Mouse (Mus musculus) MEL (cell line): Measurements from ENCODE around the gene Atp13a1. TPM values are rescaled to one million over a fixed set of nuclear protein-coding genes. Genes with fewer than 3 reads are reported as not detected.
A peak's percentile ranks its signal among the peaks of the same experiment; 100 is the strongest.

Experiments
- DNase-seq: peaks from one replicate; pipeline ENCODE4 v3.0.0; 2011; ENCODE audit warnings: low read depth, low spot score
- H3K27ac ChIP-seq: 2 replicates; pipeline ENCODE4 v1.5.1; 2012; ENCODE audit warnings: low read depth, mild to moderate bottlenecking, control low read depth, low read length, moderate library complexity; ENCODE audit not compliant: control insufficient read depth
- H3K27me3 ChIP-seq, 2 experiments: fragments of 150-350 bp in 1 of 2; sonication (generic) in 1 of 2; 2 replicates each; pipeline ENCODE4 v1.6.1; 2012; ENCODE audit warnings: low read length in 2 of 2, mild to moderate bottlenecking in 2 of 2, improper control_type of control experiment in 1 of 2, moderate library complexity in 1 of 2; ENCODE audit not compliant: insufficient read depth in 2 of 2, control insufficient read depth in 1 of 2
- H3K36me3 ChIP-seq, 2 experiments: 2 replicates each; pipeline ENCODE4 v1.6.1; 2012 to 2014; ENCODE audit warnings: low read length in 2 of 2, improper control_type of control experiment in 1 of 2, inconsistent platforms in 1 of 2, mild to moderate bottlenecking in 1 of 2; ENCODE audit not compliant: insufficient read depth in 2 of 2, control insufficient read depth in 1 of 2
- H3K4me1 ChIP-seq, 2 experiments: fragments of 150-350 bp in 1 of 2; sonication (generic) in 1 of 2; 2 replicates each; pipeline ENCODE4 v1.6.1; 2012; ENCODE audit warnings: low read length in 2 of 2, improper control_type of control experiment in 1 of 2, mild to moderate bottlenecking in 1 of 2; ENCODE audit not compliant: insufficient read depth in 2 of 2, control insufficient read depth in 1 of 2
- H3K4me3 ChIP-seq, 2 experiments: fragments of 150-350 bp in 1 of 2; sonication (generic) in 1 of 2; 2 replicates each; pipeline ENCODE4 v1.5.1; 2012; ENCODE audit warnings: low read depth in 2 of 2, low read length in 2 of 2, mild to moderate bottlenecking in 2 of 2, moderate library complexity in 2 of 2, control low read depth in 1 of 2, improper control_type of control experiment in 1 of 2; ENCODE audit not compliant: control insufficient read depth in 1 of 2, insufficient read depth in 1 of 2
- H3K79me2 ChIP-seq: 2 replicates; pipeline ENCODE4 v1.6.1; 2012; ENCODE audit warnings: mild to moderate bottlenecking, low read length, moderate library complexity; ENCODE audit not compliant: control insufficient read depth, poor library complexity, insufficient read depth
- H3K9ac ChIP-seq: 2 replicates; pipeline ENCODE4 v1.6.1; 2012; ENCODE audit warnings: low read depth, mild to moderate bottlenecking, control low read depth, low read length, moderate library complexity; ENCODE audit not compliant: control insufficient read depth, poor library complexity, severe bottlenecking
- H3K9me3 ChIP-seq: fragments of 150-350 bp; sonication (generic); replicated peaks from 2 replicates; pipeline ENCODE4 v1.6.1; 2012; ENCODE audit warnings: mild to moderate bottlenecking, low read length, improper control_type of control experiment, moderate library complexity; ENCODE audit not compliant: insufficient read depth
- CHD2 ChIP-seq: IDR thresholded peaks from 2 replicates; pipeline ENCODE4 v1.6.1; 2011; ENCODE audit warnings: low read length, improper control_type of control experiment
- EP300 ChIP-seq, 2 experiments: IDR thresholded peaks; 2 replicates each; pipeline ENCODE4 v1.6.1; 2011; ENCODE audit warnings: improper control_type of control experiment in 2 of 2, low read length in 2 of 2, low read depth in 1 of 2, mild to moderate bottlenecking in 1 of 2
- GABPA ChIP-seq: IDR thresholded peaks from 2 replicates; pipeline ENCODE4 v1.6.1; 2012; ENCODE audit warnings: low read depth, mild to moderate bottlenecking, inconsistent platforms, low read length, improper control_type of control experiment, moderate library complexity
- GATA1 ChIP-seq: IDR thresholded peaks from 2 replicates; pipeline ENCODE4 v1.6.1; 2011; ENCODE audit warnings: low read depth, low read length, improper control_type of control experiment
- HCFC1 ChIP-seq: IDR thresholded peaks from 2 replicates; pipeline ENCODE4 v1.6.1; 2012; ENCODE audit warnings: low read depth, mild to moderate bottlenecking, inconsistent platforms, low read length, improper control_type of control experiment, moderate library complexity
- MAFK ChIP-seq: IDR thresholded peaks from 2 replicates; pipeline ENCODE4 v1.6.1; 2011; ENCODE audit warnings: low read depth, mild to moderate bottlenecking, low read length, improper control_type of control experiment, borderline replicate concordance
- NELFE ChIP-seq: IDR thresholded peaks from 2 replicates; pipeline ENCODE4 v1.6.1; 2011; ENCODE audit warnings: low read depth, low read length, improper control_type of control experiment
- NRF1 ChIP-seq: IDR thresholded peaks from 2 replicates; pipeline ENCODE4 v1.6.1; 2014; ENCODE audit warnings: low read depth, mild to moderate bottlenecking, inconsistent platforms, low read length, improper control_type of control experiment, moderate library complexity; ENCODE audit not compliant: poor library complexity, insufficient read depth, severe bottlenecking
- RCOR1 ChIP-seq: IDR thresholded peaks from 2 replicates; pipeline ENCODE4 v1.6.1; 2012; ENCODE audit warnings: low read depth, mild to moderate bottlenecking, inconsistent platforms, low read length, improper control_type of control experiment
- SMC3 ChIP-seq: IDR thresholded peaks from 2 replicates; pipeline ENCODE4 v1.6.1; 2011; ENCODE audit warnings: low read depth, low read length, improper control_type of control experiment
- TAL1 ChIP-seq: IDR thresholded peaks from 2 replicates; pipeline ENCODE4 v1.6.1; 2012; ENCODE audit warnings: mild to moderate bottlenecking, inconsistent platforms, low read length, moderate library complexity, mixed read lengths
- TBP ChIP-seq: IDR thresholded peaks from 2 replicates; pipeline ENCODE4 v1.8.0; 2011; ENCODE audit warnings: low read depth, low read length, improper control_type of control experiment
- TCF12 ChIP-seq: IDR thresholded peaks from 2 replicates; pipeline ENCODE4 v1.6.1; 2014; ENCODE audit warnings: low read depth, mild to moderate bottlenecking, inconsistent platforms, low read length, improper control_type of control experiment, moderate library complexity
- polyA plus RNA-seq, 2 experiments: library from polyadenylated mRNA; stranded (reverse) in 1 of 2; unstranded in 1 of 2; fragments of >175 nt in 1 of 2; fragments of >200 nt in 1 of 2; gene quantifications; 2 replicates each; pipeline versions ENCODE4 v1.2.1 to v1.2.4; 2012; ENCODE audit warnings: low replicate concordance in 2 of 2, low read depth in 1 of 2; ENCODE audit not compliant: insufficient read length in 2 of 2, insufficient read depth in 1 of 2, missing spikeins in 1 of 2
- total RNA-seq: library from RNA; depleted of rRNA; stranded (reverse); fragments of 300-350 nt; gene quantifications from 2 replicates; pipeline ENCODE4 v1.2.3, GENCODE M21; 2012

The Atp13a1 gene
- total and polyA plus RNA-seq, 3 experiments = 52.4 to 83.7 TPM; not detected in 1

- Histone ChIP-seq H3K27ac (no peak overlapping the region), H3K9ac (no peak overlapping the region), H3K36me3 (peaks cover 0 to 14% of the 10 kb centered on the region in 2 experiments; a peak in 2 of 4 replicates), H3K79me2 (peaks cover 16% of the 10 kb centered on the region), H3K27me3 (no peaks in the 10 kb centered on the region), H3K9me3 (no peaks in the 10 kb centered on the region), H3K4me1 (peaks cover 7 to 10% of the 10 kb centered on the region in 2 experiments; a peak in 3 of 4 replicates), H3K4me3 (no peak overlapping the region)
- no peak for DNase-seq
- TF ChIP-seq NELFE (no peak), TAL1 (no peak), GABPA (no peak), EP300 (IDR thresholded peaks at IDR 0.05; ENCODE audit: low read depth in 1 of 2, low read length in 2 of 2) (no peak), CHD2 (no peak), NRF1 (no peak), MAFK (no peak)
Observed at GRCm38 (mm10) chr8:69777111-69777510, 13.9 kb upstream of the Atp13a1 start.

- Histone ChIP-seq H3K9me3 (no peaks in the 10 kb centered on the region), H3K4me3 (0 out of 4 replicates have a peak overlapping the region, but pooled peaks of 1 of the 2 experiments have one; percentile 67), H3K79me2 (peaks cover 30% of the 10 kb centered on the region), H3K36me3 (peaks cover 0 to 14% of the 10 kb centered on the region in 2 experiments; a peak in 2 of 4 replicates), H3K27me3 (no peaks in the 10 kb centered on the region), H3K27ac (no peak overlapping the region), H3K9ac (peak overlapping the region; percentile 93; the same call in 1 of the 2 replicates), H3K4me1 (peaks cover 4 to 15% of the 10 kb centered on the region in 2 experiments)
- peak; percentile 27 for DNase-seq
- TF ChIP-seq TBP = no peak
- TF ChIP-seq TAL1 = peak; percentile 43
Observed at GRCm38 (mm10) chr8:69789105-69789504, 1.9 kb upstream of the Atp13a1 start.

GRCm38 (mm10) chr8:69789731-69790130 lies 1.2 kb upstream of the Atp13a1 start:
- Histone ChIP-seq H3K27ac (peak overlapping the region; percentile 90), H3K9ac (peak overlapping the region; percentile 93), H3K9me3 (no peaks in the 10 kb centered on the region), H3K36me3 (peaks cover 0 to 14% of the 10 kb centered on the region in 2 experiments; a peak in 3 of 4 replicates), H3K4me3 (peak overlapping the region; percentile 67 to 73), H3K79me2 (peaks cover 31% of the 10 kb centered on the region), H3K4me1 (peaks cover 4 to 15% of the 10 kb centered on the region in 2 experiments), H3K27me3 (no peaks in the 10 kb centered on the region)
- peak; percentile 32; the same call in 1 of the 2 replicates for TF ChIP-seq GATA1
- 0 out of 2 replicates have a peak, but pooled peaks have one; percentile 33 for TF ChIP-seq HCFC1
- TF ChIP-seq SMC3 = no peak
- peak; percentile 17; the same call in 1 of the 2 replicates for TF ChIP-seq TCF12
- TF ChIP-seq RCOR1 = peak; percentile 22; the same call in 1 of the 2 replicates
- DNase-seq = peak; percentile 70
